Comparison of ENCODE assay signal across 8 mouse cellular contexts in genomic region chr12:105453670-105454257, GRCm38 (mm10). TPM values are rescaled to one million over a fixed set of nuclear protein-coding genes. Genes with fewer than 3 reads are reported as not detected.
A peak's percentile ranks its signal among the peaks of the same experiment; 100 is the strongest.
DNase-seq lines count a peak whose midpoint lies in the region; ATAC-seq and TF ChIP-seq lines count a peak whose summit lies in the region.

TSS of gene D430019H16Rik (plus strand) at chr12:105453856.

- peak; percentile 19 to 34; a peak in 2 of 4 replicates for ATAC-seq in hematopoietic stem cell, adult 5-6 weeks (replicated peaks in 1 of 2; ENCODE audit: insufficient read depth in 1 of 2, low FRiP score in 2 of 2, low TSS enrichment in 1 of 2, low read depth in 1 of 2, poor library complexity in 2 of 2, severe bottlenecking in 2 of 2)
- no peak for ATAC-seq in erythroid progenitor cell, adult 5-6 weeks (replicated peaks; ENCODE audit: low FRiP score, poor library complexity, severe bottlenecking)

- H3K27ac ChIP-seq in ES-E14 (ENCODE audit: insufficient read depth, low read depth, low read length, poor library complexity, severe bottlenecking), result no peak within 1 kb of the TSS

- H3K36me3 ChIP-seq in ES-E14 (ENCODE audit: control insufficient read depth, insufficient read depth, low read length, poor library complexity, severe bottlenecking), result no peaks in the 10 kb centered on the region

- peak within 1 kb of the TSS; percentile 47 to 81 for H3K4me3 ChIP-seq in ES-E14 (ENCODE audit: insufficient read depth in 1 of 2, low read depth in 1 of 2, low read length in 2 of 2, poor library complexity in 1 of 2, severe bottlenecking in 1 of 2)

- DNase-seq in ES-E14 (ENCODE audit: low read depth, low spot score), result peak; percentile 52
- peak; percentile 21 for DNase-seq in cerebellum, adult 9-11 months
- DNase-seq in frontal cortex, postnatal 10 days (ENCODE audit: low spot score in 2 of 2), result peak; percentile 73 to 77
- DNase-seq in layer of hippocampus, adult 8-10 months (ENCODE audit: low spot score in 2 of 2), result peak; percentile 58 to 69
- peak; percentile 73 to 80 for DNase-seq in lung, adult 18-20 months
- DNase-seq in ovary, postnatal 14 days (ENCODE audit: low spot score), result peak; percentile 70

- in situ Hi-C loops in ES-E14 (cut with MboI; ENCODE audit: low sequenced_read_pairs in 2 of 2, unreplicated experiment in 2 of 2), result no loop called here

- H3K4me1 ChIP-seq in ES-E14 (ENCODE audit: control insufficient read depth in 2 of 2, insufficient read depth in 2 of 2, low read length in 2 of 2, poor library complexity in 1 of 2), result peaks cover 0 to 9% of the 10 kb centered on the region in 2 experiments; a peak in 1 of 4 replicates

- H3K9me3 ChIP-seq in ES-E14 (ENCODE audit: control insufficient read depth, insufficient read depth, low read depth, low read length), result no peaks in the 10 kb centered on the region

- peak within 1 kb of the TSS; percentile 75 for H3K9ac ChIP-seq in ES-E14 (ENCODE audit: insufficient read depth, low read depth, low read length, poor library complexity, severe bottlenecking)

TF ChIP-seq in ES-E14, 5 proteins besides CTCF, POLR2A, EP300 and RAD21:
- TF ChIP-seq MAFK (IDR thresholded peaks at IDR 0.05; ENCODE audit: insufficient read depth, low read depth, low read length) (no peak), ZNF384 (IDR thresholded peaks at IDR 0.05; ENCODE audit: low read depth, low read length) (no peak), HCFC1 (IDR thresholded peaks at IDR 0.05; ENCODE audit: borderline replicate concordance, insufficient read depth, low read length) (no peak), CHD2 (IDR thresholded peaks at IDR 0.05; ENCODE audit: low read depth, low read length) (no peak), ZC3H11A (IDR thresholded peaks at IDR 0.05; ENCODE audit: borderline replicate concordance, low read depth, low read length) (no peak)

RNA-seq across cellular contexts. Expression of gene D430019H16Rik, which starts in this region (rescaled TPM):
- total RNA-seq in ES-E14 (2012; rRNA removed), result 0.40 and 0.58 TPM in 2 replicates
- 0.19 TPM in 1 of 2 replicates, not detected in the other for total RNA-seq in hematopoietic stem cell, adult 5-6 weeks (2017)
- 100 to 1,000 TPM in 2 of 4 experiments, 10 to 100 TPM in 2; 90.0 to 116 (median 99.9) TPM for total RNA-seq in layer of hippocampus, adult 8-10 months (2022)
- not detected in 2 replicates for total RNA-seq in erythroid progenitor cell, adult 5-6 weeks (2015; ENCODE audit: low replicate concordance)
- not detected in 2 replicates for total RNA-seq in erythroid progenitor cell, adult 5-6 weeks (2017; ENCODE audit: low replicate concordance)

Comparison
In these comparisons a context has a peak if more than half of its experiments do, and no peak if none do; other contexts are left out.
1. RNA of gene D430019H16Rik (total RNA-seq): 90.0 to 116 TPM in layer of hippocampus, adult 8-10 months; 0.40 to 0.58 TPM in ES-E14, 0.19 TPM in hematopoietic stem cell, adult 5-6 weeks and not detected in erythroid progenitor cell, adult 5-6 weeks; every median in the first group is over 10 times any median in the second.
2. Peak in DNase-seq, H3K4me3 ChIP-seq and H3K9ac ChIP-seq in ES-E14; RNA of the gene not detected or under 1 TPM.
3. Peak in ATAC-seq in hematopoietic stem cell, adult 5-6 weeks; RNA of the gene not detected or under 1 TPM.
4. DNase-seq: peak in every context shown above with its lines; median percentile 76 in lung, adult 18-20 months; 75 in frontal cortex, postnatal 10 days; 70 in ovary, postnatal 14 days; 64 in layer of hippocampus, adult 8-10 months; 52 in ES-E14; 21 in cerebellum, adult 9-11 months.